Mouse (Mus musculus): ENCODE measurements around the gene Majin.

GRCm38 (mm10) chr19:6136397-6136796 lies 47.8 kb upstream of the Majin start:
- no peak for TF ChIP-seq CTCF (IDR thresholded peaks at IDR 0.05; ENCODE audit: low read depth)
- TF ChIP-seq EP300 (optimal IDR thresholded peaks at IDR 0.05): no peak

All from stomach, postnatal 0 days (tissue).